Mouse (Mus musculus) stomach, postnatal 0 days (tissue): ENCODE data around the gene Tmed6.

Experiments
- CTCF ChIP-seq: IDR thresholded peaks from 2 replicates; pipeline ENCODE4 v1.5.1; 2016; ENCODE audit warnings: antibody characterized with exemption, low read depth, mild to moderate bottlenecking, moderate library complexity
- EP300 ChIP-seq: optimal IDR thresholded peaks from 2 replicates; pipeline ENCODE3; 2016; ENCODE audit warnings: antibody characterized with exemption

- TF ChIP-seq CTCF (0 out of 2 replicates have a peak, but pooled peaks have one; percentile 22), EP300 (no peak)
These were observed 8.5 kb downstream of the Tmed6 start for GRCm38 (mm10) chr8:107056973-107057369.
